Mouse (Mus musculus) CD4-positive, CD25-positive, alpha-beta regulatory T cell, adult 4 months (primary cell): ENCODE measurements around the gene Pgm5. TPM values are rescaled to one million over a fixed set of nuclear protein-coding genes. Genes with fewer than 3 reads are reported as not detected.

Experiments
- ATAC-seq: one replicate; pipeline ENCODE4 v1.8.0; 2017
- polyA plus RNA-seq, 2 experiments: library from polyadenylated mRNA; unstranded; fragments of 100-300 nt; shearing (Covaris generic); gene quantifications; one replicate each; pipeline ENCODE4 v1.2.1; 2017

The Pgm5 gene
- polyA plus RNA-seq, 2 experiments from 2014 or later, result not detected

- no peak for ATAC-seq
These were observed 3.8 kb upstream of the Pgm5 start for GRCm38 (mm10) chr19:24865436-24865835.

- no peak for ATAC-seq
These were observed 411 bp downstream of the Pgm5 start for GRCm38 (mm10) chr19:24861276-24861611.

- ATAC-seq, result no peak
These were observed 10.0 kb downstream of the Pgm5 start for GRCm38 (mm10) chr19:24851456-24852315.

- ATAC-seq, result no peak
These were observed 12.8 kb downstream of the Pgm5 start for GRCm38 (mm10) chr19:24848844-24849243.

- ATAC-seq, result no peak
These were observed 13.3 kb downstream of the Pgm5 start for GRCm38 (mm10) chr19:24848345-24848744.

- ATAC-seq, result no peak
These were observed 16.6 kb downstream of the Pgm5 start for GRCm38 (mm10) chr19:24845007-24845546.

GRCm38 (mm10) chr19:24842080-24842479, 19.6 kb downstream of the Pgm5 start:
- no peak for ATAC-seq

GRCm38 (mm10) chr19:24824517-24824916, 37.1 kb downstream of the Pgm5 start:
- ATAC-seq, result no peak

- ATAC-seq, result no peak
These were observed 45.9 kb downstream of the Pgm5 start for GRCm38 (mm10) chr19:24815661-24816221.

GRCm38 (mm10) chr19:24812861-24813293, 48.8 kb downstream of the Pgm5 start:
- no peak for ATAC-seq

- no peak for ATAC-seq
These were observed 49.4 kb downstream of the Pgm5 start for GRCm38 (mm10) chr19:24812106-24812810.

- ATAC-seq, result no peak
These were observed 50.2 kb downstream of the Pgm5 start for GRCm38 (mm10) chr19:24811451-24811850.

GRCm38 (mm10) chr19:24806013-24806412, 55.6 kb downstream of the Pgm5 start:
- no peak for ATAC-seq

- no peak for ATAC-seq
These were observed 64.0 kb downstream of the Pgm5 start for GRCm38 (mm10) chr19:24797606-24798005.

GRCm38 (mm10) chr19:24794350-24794749, 67.3 kb downstream of the Pgm5 start:
- ATAC-seq, result no peak

- no peak for ATAC-seq
These were observed 68.0 kb downstream of the Pgm5 start for GRCm38 (mm10) chr19:24793545-24794139.

- ATAC-seq, result no peak
These were observed 68.8 kb downstream of the Pgm5 start for GRCm38 (mm10) chr19:24792876-24793275.

- ATAC-seq, result no peak
These were observed 75.8 kb downstream of the Pgm5 start for GRCm38 (mm10) chr19:24785898-24786297.

- ATAC-seq, result no peak
These were observed 76.5 kb downstream of the Pgm5 start for GRCm38 (mm10) chr19:24785056-24785675.

- no peak for ATAC-seq
These were observed 77.9 kb downstream of the Pgm5 start for GRCm38 (mm10) chr19:24783736-24784135.

- ATAC-seq, result no peak
These were observed 81.7 kb downstream of the Pgm5 start for GRCm38 (mm10) chr19:24779996-24780395.

- no peak for ATAC-seq
These were observed 91.3 kb downstream of the Pgm5 start for GRCm38 (mm10) chr19:24770345-24770744.
